Mouse (Mus musculus) heart, adult 2 months (tissue): ENCODE data around the gene Satb2. TPM values are rescaled to one million over a fixed set of nuclear protein-coding genes. Genes with fewer than 3 reads are reported as not detected.

ENCODE experiments used
- DNase-seq, 2 experiments: peaks; one replicate each; pipeline ENCODE4 v3.0.0; 2021
- H3K27ac ChIP-seq: fragments of 200-600 bp; 2 replicates; pipeline ENCODE4 v1.8.1; 2022
- H3K27me3 ChIP-seq: fragments of 200-500 bp; 2 replicates; pipeline ENCODE4 v1.6.1; 2012; ENCODE audit warnings: mild to moderate bottlenecking, low read length, inconsistent platforms, mixed read lengths; ENCODE audit not compliant: control insufficient read depth, insufficient read depth
- H3K36me3 ChIP-seq: fragments of 200-500 bp; 2 replicates; pipeline ENCODE4 v1.6.1; 2012; ENCODE audit warnings: low read length, inconsistent platforms; ENCODE audit not compliant: control insufficient read depth, insufficient read depth
- H3K4me1 ChIP-seq: fragments of 200-500 bp; 2 replicates; pipeline ENCODE4 v1.6.1; 2011; ENCODE audit warnings: low read length; ENCODE audit not compliant: control insufficient read depth, insufficient read depth
- H3K4me3 ChIP-seq: fragments of 200-600 bp; 2 replicates; pipeline ENCODE4 v1.8.1; 2022
- H3K79me2 ChIP-seq: fragments of 200-500 bp; replicated peaks from 2 replicates; pipeline ENCODE4 v1.6.1; 2012; ENCODE audit warnings: mild to moderate bottlenecking, inconsistent platforms, low read length, moderate library complexity, mixed read lengths; ENCODE audit not compliant: control insufficient read depth, insufficient read depth
- H3K9ac ChIP-seq: fragments of 200-500 bp; 2 replicates; pipeline ENCODE4 v1.6.1; 2012; ENCODE audit warnings: low read depth, mild to moderate bottlenecking, control low read depth, inconsistent platforms, low read length, mixed read lengths
- CTCF ChIP-seq: fragments of 200-600 bp; IDR thresholded peaks from 2 replicates; pipeline ENCODE4 v1.8.1; 2022; ENCODE audit warnings: antibody characterized with exemption, mild to moderate bottlenecking, moderate library complexity
- EP300 ChIP-seq: fragments of 200-500 bp; IDR thresholded peaks from 2 replicates; pipeline ENCODE4 v1.6.1; 2011; ENCODE audit warnings: low read depth, low read length, control low read depth; ENCODE audit not compliant: insufficient read depth
- POLR2A ChIP-seq: fragments of 200-500 bp; IDR thresholded peaks from 2 replicates; pipeline ENCODE4 v1.6.1; 2011; ENCODE audit warnings: mild to moderate bottlenecking, low read depth, low read length, control low read depth; ENCODE audit not compliant: insufficient read depth
- WGBS: fragments of 180-500 bp; shearing (Covaris S2); methylation state at CpG from one replicate; pipeline ENCODE4 v1.1.7; 2018; 5-methylcytosine and 5-hydroxymethylcytosine counted together
- intact Hi-C: fragments of 180-260 bp; cut with DNase I; formaldehyde crosslinking; loops from one replicate; pipeline ENCODE4 v1.15.1; 2025
- polyA plus RNA-seq: library from polyadenylated mRNA; depleted of rRNA; stranded (reverse); fragments of >200 nt; gene quantifications from 2 replicates; pipeline ENCODE4 v1.2.3, GENCODE M21; 2012
- total RNA-seq, 2 experiments: library from RNA; stranded (reverse); gene quantifications; 2 replicates each; pipeline ENCODE4 v1.2.3; 2021

Satb2 gene
- total and polyA plus RNA-seq, 3 experiments: 0.14 to 0.39 (median 0.25) TPM

DNA sequence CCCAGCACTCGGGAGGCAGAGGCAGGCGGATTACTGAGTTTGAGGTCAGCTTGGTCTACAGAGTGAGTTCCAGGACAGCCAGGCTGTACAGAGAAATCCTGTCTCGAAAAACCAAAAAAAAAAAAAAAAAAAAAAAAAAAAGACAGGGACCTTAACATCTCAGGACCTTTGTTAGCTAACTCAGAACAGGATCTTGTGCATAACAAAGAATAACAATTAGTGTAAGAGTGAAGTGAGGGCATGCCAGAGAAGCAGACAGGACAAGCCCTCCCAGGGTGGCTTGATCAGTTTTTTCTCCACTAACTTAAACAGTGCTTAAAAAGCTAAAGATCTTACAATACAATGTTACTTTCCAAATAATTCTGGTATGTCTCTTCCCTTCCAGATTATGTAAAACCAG is 40.0 kb downstream of the Satb2 start:
- Histone ChIP-seq H3K36me3 (no peaks in the 10 kb centered on the region), H3K27me3 (no peaks in the 10 kb centered on the region), H3K79me2 (no peaks in the 10 kb centered on the region), H3K27ac (no peak overlapping the region), H3K4me1 (no peaks in the 10 kb centered on the region), H3K9ac (no peak overlapping the region), H3K4me3 (no peak overlapping the region)
- 69% methylated on average over 3 of the region's 3 CpGs for WGBS
- no peak for DNase-seq
- intact Hi-C loops: no loop called here
- no peak for TF ChIP-seq EP300
- no peak for TF ChIP-seq POLR2A

DNA sequence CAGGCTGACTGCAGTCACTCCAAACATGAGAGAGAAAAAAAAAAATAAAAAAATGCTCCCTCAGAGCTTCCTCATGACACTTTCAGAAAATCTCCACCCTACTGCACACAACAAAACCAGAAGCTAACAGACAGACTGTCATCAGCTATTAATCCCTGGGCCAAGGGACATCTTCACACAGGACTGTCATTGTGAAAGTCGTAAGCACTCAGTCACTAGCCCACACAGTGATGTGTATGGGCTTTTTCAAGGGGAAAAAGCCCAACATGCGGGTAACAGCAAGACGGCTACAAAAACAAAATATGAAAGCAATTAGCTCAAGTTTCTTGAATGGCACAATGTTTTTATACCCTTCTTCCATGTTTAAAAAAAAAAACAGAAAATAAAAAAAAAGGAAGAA is 41.9 kb downstream of the Satb2 start:
- H3K36me3 ChIP-seq: no peaks in the 10 kb centered on the region
- H3K4me3 ChIP-seq: no peak overlapping the region
- DNase-seq: no peak
- TF ChIP-seq CTCF (no peak), POLR2A (no peak), EP300 (no peak)
- no peaks in the 10 kb centered on the region for H3K4me1 ChIP-seq
- no peak overlapping the region for H3K27ac ChIP-seq
- intact Hi-C loops: no loop called here
- H3K27me3 ChIP-seq: no peaks in the 10 kb centered on the region
- no peaks in the 10 kb centered on the region for H3K79me2 ChIP-seq
- WGBS: 78% methylated on average over 3 of the region's 3 CpGs
- H3K9ac ChIP-seq: no peak overlapping the region

DNA sequence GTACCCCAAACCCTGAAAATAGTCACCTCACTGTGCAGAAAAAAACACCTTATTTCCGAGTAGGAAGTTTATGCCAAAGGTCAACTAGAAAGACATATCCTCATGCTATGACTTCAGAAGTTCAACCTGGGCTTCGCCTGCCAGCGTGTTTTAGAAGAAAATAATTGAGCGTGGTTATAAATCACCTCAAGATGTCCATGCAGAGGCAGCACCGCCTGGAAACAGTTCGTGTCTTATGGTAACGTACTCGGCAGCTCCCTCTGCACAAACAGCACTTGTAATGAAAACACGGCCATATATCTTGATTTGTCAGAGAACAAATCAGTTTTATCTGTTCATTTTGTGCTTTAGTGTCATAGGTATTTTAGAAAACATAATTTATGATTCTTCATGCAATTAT is 44.6 kb downstream of the Satb2 start:
- Histone ChIP-seq H3K4me1 (no peaks in the 10 kb centered on the region), H3K9ac (no peak overlapping the region), H3K36me3 (no peaks in the 10 kb centered on the region), H3K27me3 (no peaks in the 10 kb centered on the region), H3K27ac (no peak overlapping the region), H3K79me2 (no peaks in the 10 kb centered on the region), H3K4me3 (no peak overlapping the region)
- TF ChIP-seq CTCF (no peak), POLR2A (no peak), EP300 (no peak)
- intact Hi-C loops: no loop called here
- DNase-seq: no peak
- WGBS: 87% methylated on average over 9 of the region's 9 CpGs

DNA sequence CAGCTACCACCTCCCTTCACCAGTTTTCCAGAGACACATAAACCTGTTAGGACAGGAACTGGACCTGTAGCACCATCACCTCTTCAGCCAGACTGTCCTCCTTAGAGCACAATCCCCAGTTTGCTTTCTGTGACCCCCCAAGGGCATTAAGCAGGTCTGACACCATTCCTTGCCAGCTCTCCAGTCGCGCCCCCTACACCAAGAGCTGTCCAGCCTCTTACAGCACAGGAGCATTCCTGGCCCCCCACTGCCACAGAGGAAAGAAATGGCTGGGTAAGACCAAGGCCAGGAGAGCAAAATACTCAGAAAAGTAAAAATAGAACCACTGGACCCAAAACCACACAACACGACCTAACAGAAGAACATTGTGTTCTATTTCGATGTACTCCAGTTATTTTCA is 48.4 kb downstream of the Satb2 start:
- intact Hi-C loops: no loop called here
- no peaks in the 10 kb centered on the region for H3K79me2 ChIP-seq
- no peak overlapping the region for H3K4me3 ChIP-seq
- H3K27ac ChIP-seq: no peak overlapping the region
- H3K27me3 ChIP-seq: no peaks in the 10 kb centered on the region
- DNase-seq: no peak
- no peaks in the 10 kb centered on the region for H3K36me3 ChIP-seq
- no peak for TF ChIP-seq CTCF
- TF ChIP-seq EP300: no peak
- TF ChIP-seq POLR2A: no peak
- no peaks in the 10 kb centered on the region for H3K4me1 ChIP-seq
- 85% methylated on average over 4 of the region's 4 CpGs for WGBS
- H3K9ac ChIP-seq: no peak overlapping the region

DNA sequence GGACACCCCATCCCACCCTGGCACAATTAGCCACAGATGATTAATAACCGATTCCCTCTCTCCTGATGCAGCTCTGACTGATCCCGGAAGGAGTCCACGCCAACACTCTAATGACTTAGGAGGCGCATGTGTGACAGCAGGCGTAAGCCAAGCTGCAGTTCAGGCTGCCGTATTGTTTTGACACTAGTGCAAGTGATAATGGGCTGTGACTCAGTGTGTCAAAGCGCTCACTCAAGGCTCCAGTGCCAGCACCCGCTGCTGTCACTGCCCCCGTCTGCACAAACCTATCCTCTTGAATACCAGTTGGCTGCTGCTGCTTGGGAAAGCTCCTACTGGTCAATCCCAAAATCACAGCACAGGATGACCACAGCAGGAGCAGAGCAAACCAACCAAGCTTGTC is 49.7 kb downstream of the Satb2 start:
- TF ChIP-seq CTCF (no peak), EP300 (no peak), POLR2A (no peak)
- no peak for DNase-seq
- Histone ChIP-seq H3K27me3 (no peaks in the 10 kb centered on the region), H3K79me2 (no peaks in the 10 kb centered on the region), H3K4me3 (no peak overlapping the region), H3K36me3 (no peaks in the 10 kb centered on the region), H3K27ac (no peak overlapping the region), H3K4me1 (no peaks in the 10 kb centered on the region), H3K9ac (no peak overlapping the region)
- WGBS: 52% methylated on average over 9 of the region's 9 CpGs
- intact Hi-C loops: no loop called here

DNA sequence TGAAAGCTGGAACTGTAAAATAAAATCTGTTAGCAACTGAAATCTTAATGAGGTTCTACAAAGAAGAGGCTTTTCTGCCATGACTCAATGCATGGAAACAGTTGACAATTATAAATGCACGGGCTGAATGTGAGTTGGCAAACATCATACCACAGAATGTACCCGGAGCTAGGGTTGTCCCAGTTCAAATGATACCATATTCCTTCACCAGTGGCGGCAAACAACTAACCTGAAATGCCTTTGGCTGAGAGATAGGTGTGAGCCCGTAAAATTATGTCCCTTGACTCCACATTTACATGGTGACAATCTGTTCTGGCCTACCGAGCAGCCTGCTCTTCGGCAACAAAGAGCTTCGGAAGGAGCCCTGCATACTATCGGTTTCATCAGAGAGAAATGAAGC is 58.0 kb downstream of the Satb2 start:
- DNase-seq: no peak
- H3K36me3 ChIP-seq: no peaks in the 10 kb centered on the region
- intact Hi-C loops: no loop called here
- H3K79me2 ChIP-seq: no peaks in the 10 kb centered on the region
- no peaks in the 10 kb centered on the region for H3K27me3 ChIP-seq
- TF ChIP-seq EP300 (no peak), CTCF (no peak), POLR2A (no peak)
- no peak overlapping the region for H3K9ac ChIP-seq
- H3K4me3 ChIP-seq: no peak overlapping the region
- no peaks in the 10 kb centered on the region for H3K4me1 ChIP-seq
- 88% methylated on average over 8 of the region's 8 CpGs for WGBS
- H3K27ac ChIP-seq: no peak overlapping the region

DNA sequence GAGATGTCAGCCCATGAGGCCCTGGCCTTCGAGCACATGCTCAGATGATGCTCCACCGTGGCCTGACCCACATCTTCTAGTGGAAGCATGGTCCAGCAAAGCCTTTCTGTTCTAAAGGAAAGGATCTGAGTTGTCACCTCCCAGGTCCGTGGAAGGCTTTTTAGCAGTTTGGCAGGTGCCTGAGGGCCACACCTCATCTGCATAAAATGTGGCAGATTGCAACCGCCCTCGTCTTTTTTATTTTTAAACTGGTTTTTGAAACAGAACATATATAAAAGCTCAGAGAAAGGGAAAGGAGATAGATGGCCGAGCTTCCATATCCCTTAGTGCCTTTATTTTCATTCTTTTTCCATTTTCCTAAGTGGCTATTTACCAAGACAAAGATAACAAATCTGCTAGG is 64.2 kb downstream of the Satb2 start:
- Histone ChIP-seq H3K4me1 (no peaks in the 10 kb centered on the region), H3K4me3 (no peak overlapping the region), H3K27me3 (no peaks in the 10 kb centered on the region), H3K79me2 (no peaks in the 10 kb centered on the region), H3K9ac (no peak overlapping the region), H3K36me3 (no peaks in the 10 kb centered on the region), H3K27ac (no peak overlapping the region)
- TF ChIP-seq EP300 (no peak), CTCF (no peak), POLR2A (no peak)
- intact Hi-C loops: no loop called here
- 79% methylated on average over 6 of the region's 6 CpGs for WGBS
- DNase-seq: no peak
